Mouse (Mus musculus): ENCODE results near the gene Milr1. TPM values are rescaled to one million over a fixed set of nuclear protein-coding genes. Genes with fewer than 3 reads are reported as not detected.

Gene Milr1
- polyA plus RNA-seq, 1 experiment from 2014 or later, result 0.91 TPM

DNA sequence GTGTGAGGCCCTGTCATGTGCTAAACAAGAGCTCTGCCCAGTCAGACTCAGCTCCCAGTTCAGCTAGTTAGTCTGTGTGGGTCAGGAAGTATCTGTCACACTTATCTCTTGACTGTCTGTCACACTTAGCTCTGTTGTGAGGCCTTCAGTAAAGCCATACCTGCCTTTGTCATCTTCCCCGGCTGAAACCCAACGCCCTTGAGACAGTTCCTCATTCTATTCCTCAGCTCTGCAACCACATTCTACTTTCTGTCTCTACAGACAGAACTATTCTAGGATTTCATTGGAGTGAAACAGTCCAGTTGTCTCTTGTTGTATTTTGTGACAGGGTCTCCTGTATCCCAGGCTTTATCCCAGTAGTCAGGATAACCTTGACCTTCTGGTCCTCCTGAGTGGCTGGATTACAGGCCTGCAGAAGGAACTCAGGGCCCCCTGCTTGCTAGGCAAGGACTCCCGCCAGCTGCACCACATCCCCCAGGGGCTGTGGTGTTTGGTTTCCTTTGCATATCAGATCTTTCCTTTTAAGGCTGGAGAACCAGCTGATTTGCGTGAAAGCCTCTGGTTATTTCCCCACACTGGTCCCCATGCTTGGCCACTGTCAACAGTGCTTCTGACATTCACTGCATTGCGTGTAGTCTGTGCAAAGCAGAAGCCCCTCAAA, 11.2 kb downstream of the Milr1 start:
- peaks cover 21% of the 10 kb centered on the region for H3K36me3 ChIP-seq (replicated peaks)
- H3K27me3 ChIP-seq, result no peaks in the 10 kb centered on the region
- H3K4me1 ChIP-seq, result peaks cover 10% of the 10 kb centered on the region; the same call in 1 of the 2 replicates
- H3K4me3 ChIP-seq (replicated peaks), result no peak overlapping the region
- H3K9ac ChIP-seq, result no peak overlapping the region
- peak overlapping the region; percentile 11; the same call in 1 of the 2 replicates for H3K27ac ChIP-seq
- H3K9me3 ChIP-seq, result no peaks in the 10 kb centered on the region
- H3K4me2 ChIP-seq, result no peak overlapping the region
- ATAC-seq (ENCODE audit: low FRiP score), result no peak
- 68% methylated on average over 5 of the region's 5 CpGs for WGBS

DNA sequence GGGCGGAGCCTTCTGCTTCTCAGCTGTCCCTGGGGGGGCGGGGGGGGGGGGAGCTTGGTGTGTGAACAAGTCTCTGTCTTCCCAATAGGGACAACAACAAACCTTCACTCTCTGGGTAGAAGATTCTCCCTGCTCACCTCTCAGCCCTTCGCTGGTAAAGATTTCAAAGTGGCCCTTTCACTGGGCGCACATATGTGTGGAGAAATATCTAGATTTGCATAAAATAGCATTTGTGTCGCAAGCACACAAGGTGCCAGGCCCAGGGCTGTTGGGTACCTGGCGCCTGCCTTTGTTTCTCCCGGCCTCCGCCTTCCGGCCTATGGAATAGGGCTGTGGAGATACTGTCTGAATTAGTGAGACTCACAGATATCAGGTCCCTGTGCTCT, 11.8 kb downstream of the Milr1 start:
- no peak for ATAC-seq (ENCODE audit: low FRiP score)
- Histone ChIP-seq H3K27me3 (no peaks in the 10 kb centered on the region), H3K36me3 (replicated peaks) (peaks cover 27% of the 10 kb centered on the region), H3K27ac (peak overlapping the region; percentile 11; the same call in 1 of the 2 replicates), H3K4me3 (replicated peaks) (no peak overlapping the region), H3K4me1 (peaks cover 10% of the 10 kb centered on the region; the same call in 1 of the 2 replicates), H3K4me2 (no peak overlapping the region), H3K9ac (no peak overlapping the region), H3K9me3 (no peaks in the 10 kb centered on the region)
- 76% methylated on average over 9 of the region's 9 CpGs for WGBS

GRCm38 (mm10) chr11:106766611-106767162, 15.7 kb downstream of the Milr1 start:
- Histone ChIP-seq H3K4me2 (no peak overlapping the region), H3K36me3 (replicated peaks) (peaks cover 56% of the 10 kb centered on the region), H3K27me3 (no peaks in the 10 kb centered on the region), H3K4me3 (replicated peaks) (no peak overlapping the region), H3K9ac (no peak overlapping the region), H3K4me1 (peaks cover 10% of the 10 kb centered on the region; the same call in 1 of the 2 replicates), H3K9me3 (no peaks in the 10 kb centered on the region), H3K27ac (no peak overlapping the region)
- no peak for ATAC-seq (ENCODE audit: low FRiP score)
- 91% methylated on average over 4 of the region's 4 CpGs for WGBS

- H3K4me3 ChIP-seq (replicated peaks), result no peak overlapping the region
- peaks cover 62% of the 10 kb centered on the region for H3K36me3 ChIP-seq (replicated peaks)
- no peaks in the 10 kb centered on the region for H3K9me3 ChIP-seq
- H3K9ac ChIP-seq, result no peak overlapping the region
- no peak overlapping the region for H3K4me2 ChIP-seq
- H3K27ac ChIP-seq, result no peak overlapping the region
- peaks cover 4% of the 10 kb centered on the region; the same call in 1 of the 2 replicates for H3K4me1 ChIP-seq
- no peaks in the 10 kb centered on the region for H3K27me3 ChIP-seq
- no peak for ATAC-seq (ENCODE audit: low FRiP score)
- WGBS, result 93% methylated on average over 4 of the region's 4 CpGs
These were observed 16.5 kb downstream of the Milr1 start for GRCm38 (mm10) chr11:106767516-106767915.

DNA sequence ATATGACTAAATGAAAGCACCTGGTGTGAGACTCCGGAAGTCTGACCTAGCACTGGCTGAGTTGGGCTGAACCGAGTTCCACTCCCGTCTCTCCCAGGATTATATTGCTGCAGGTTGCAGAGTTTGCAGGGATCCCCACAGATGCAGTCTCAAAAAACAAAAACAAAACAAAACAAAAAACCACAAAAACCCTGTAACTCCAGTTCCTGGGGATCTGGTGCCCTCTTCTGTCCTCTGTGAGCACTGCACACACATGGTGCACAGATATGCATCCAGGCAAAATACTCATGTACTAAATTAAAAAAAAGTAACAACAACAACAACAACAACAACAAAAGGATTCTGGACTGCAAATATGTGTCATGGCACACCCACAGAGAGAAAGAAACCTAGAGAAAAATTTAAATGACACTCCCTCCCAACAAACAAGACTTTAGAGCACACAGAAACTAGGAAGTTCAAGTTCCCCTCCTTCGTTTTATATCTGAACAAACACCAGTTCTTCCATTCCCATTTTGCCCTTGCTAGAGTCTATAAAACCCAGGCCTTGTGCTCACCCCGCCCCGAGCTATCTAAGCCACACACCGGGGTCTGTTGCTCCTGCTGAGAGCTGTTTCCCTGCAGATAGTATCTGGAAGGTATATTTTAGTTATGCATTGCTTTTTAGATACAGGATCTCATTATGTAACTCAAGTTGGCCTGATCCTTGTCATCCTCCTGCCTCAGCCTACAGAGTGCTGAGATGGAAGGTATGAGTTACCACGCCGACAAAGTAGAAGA, 19.4 kb downstream of the Milr1 start:
- peaks cover 85% of the 10 kb centered on the region for H3K36me3 ChIP-seq (replicated peaks)
- no peaks in the 10 kb centered on the region for H3K4me1 ChIP-seq
- H3K27me3 ChIP-seq, result no peaks in the 10 kb centered on the region
- no peak for ATAC-seq (ENCODE audit: low FRiP score)
- no peaks in the 10 kb centered on the region for H3K9me3 ChIP-seq
- WGBS, result 97% methylated on average over 9 of the region's 9 CpGs
- no peak overlapping the region for H3K4me2 ChIP-seq
- no peak overlapping the region for H3K9ac ChIP-seq
- H3K27ac ChIP-seq, result no peak overlapping the region
- no peak overlapping the region for H3K4me3 ChIP-seq (replicated peaks)

DNA sequence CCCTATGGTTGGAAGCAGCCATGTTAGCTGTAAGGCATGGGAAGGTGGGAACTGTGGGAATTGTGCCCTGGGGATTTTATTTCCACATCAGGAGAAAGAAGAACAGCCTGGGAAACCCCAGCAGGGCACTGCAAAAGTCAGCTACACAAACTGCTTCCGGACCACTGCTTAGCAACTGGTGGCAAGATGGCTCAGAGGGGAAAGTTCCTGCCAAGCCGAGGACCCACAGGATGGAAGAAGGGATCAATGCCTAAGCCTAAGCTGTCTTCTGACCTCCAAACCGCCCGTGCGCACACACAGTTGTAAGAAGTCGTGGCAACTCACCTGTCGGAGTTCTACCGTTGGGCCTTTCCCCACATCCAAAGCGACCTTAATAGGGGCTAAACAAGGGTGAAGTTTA, 22.0 kb downstream of the Milr1 start:
- H3K9me3 ChIP-seq, result no peaks in the 10 kb centered on the region
- no peak overlapping the region for H3K4me2 ChIP-seq
- H3K4me1 ChIP-seq, result peaks cover 4% of the 10 kb centered on the region; the same call in 1 of the 2 replicates
- ATAC-seq (ENCODE audit: low FRiP score), result no peak
- WGBS, result 92% methylated on average over 9 of the region's 9 CpGs
- no peak overlapping the region for H3K4me3 ChIP-seq (replicated peaks)
- H3K27ac ChIP-seq, result no peak overlapping the region
- H3K27me3 ChIP-seq, result no peaks in the 10 kb centered on the region
- no peak overlapping the region for H3K9ac ChIP-seq
- H3K36me3 ChIP-seq (replicated peaks), result peaks cover 73% of the 10 kb centered on the region

DNA sequence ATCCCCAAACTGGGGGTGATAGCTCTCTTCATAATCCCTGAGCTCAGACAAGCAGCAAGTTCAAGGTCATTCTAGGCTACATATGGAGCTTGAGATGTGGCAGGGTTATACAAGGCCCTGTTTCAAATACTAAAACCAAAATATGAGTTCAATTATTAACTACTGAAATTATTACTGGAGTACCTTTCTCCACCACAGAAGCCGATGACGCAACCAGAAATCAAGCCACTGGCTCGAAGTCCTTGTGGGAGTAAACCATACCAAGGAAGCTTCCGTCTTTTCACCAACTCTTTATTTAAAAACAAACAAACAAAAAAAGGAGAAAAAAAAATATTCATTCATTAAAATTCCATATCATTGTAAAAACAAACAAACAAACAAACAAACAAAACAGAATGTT, 25.9 kb downstream of the Milr1 start:
- Histone ChIP-seq H3K36me3 (replicated peaks) (peaks cover 60% of the 10 kb centered on the region), H3K27ac (no peak overlapping the region), H3K9ac (no peak overlapping the region), H3K27me3 (no peaks in the 10 kb centered on the region), H3K4me3 (replicated peaks) (no peak overlapping the region), H3K4me1 (peaks cover 12% of the 10 kb centered on the region; the same call in 1 of the 2 replicates), H3K9me3 (no peaks in the 10 kb centered on the region), H3K4me2 (no peak overlapping the region)
- ATAC-seq (ENCODE audit: low FRiP score), result no peak
- 98% methylated on average over 4 of the region's 4 CpGs for WGBS

DNA sequence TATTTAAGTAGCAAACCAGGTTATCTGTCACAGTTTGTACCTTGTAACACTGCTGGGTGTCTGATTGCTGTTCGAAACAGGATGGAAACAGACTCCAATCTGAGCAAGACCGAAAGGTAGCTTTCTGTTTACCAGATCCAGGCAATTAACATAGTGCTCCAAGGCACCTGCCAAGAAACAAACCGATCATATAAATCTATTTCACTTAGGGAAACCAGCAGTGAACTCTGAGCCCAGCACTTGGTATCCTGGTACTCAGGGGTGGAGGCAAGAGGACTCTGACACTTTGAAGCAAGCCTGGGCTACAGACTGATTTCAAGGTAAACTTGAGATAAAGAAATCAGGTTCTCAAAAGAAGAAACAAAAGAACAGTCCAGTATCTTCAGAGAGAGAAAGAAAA, 26.4 kb downstream of the Milr1 start:
- Histone ChIP-seq H3K4me2 (no peak overlapping the region), H3K27me3 (no peaks in the 10 kb centered on the region), H3K9ac (no peak overlapping the region), H3K4me1 (peaks cover 12% of the 10 kb centered on the region; the same call in 1 of the 2 replicates), H3K36me3 (replicated peaks) (peaks cover 60% of the 10 kb centered on the region), H3K27ac (no peak overlapping the region), H3K4me3 (replicated peaks) (no peak overlapping the region), H3K9me3 (no peaks in the 10 kb centered on the region)
- ATAC-seq (ENCODE audit: low FRiP score), result no peak
- 89% methylated on average over 3 of the region's 3 CpGs for whole genome bisulfite sequencing

DNA sequence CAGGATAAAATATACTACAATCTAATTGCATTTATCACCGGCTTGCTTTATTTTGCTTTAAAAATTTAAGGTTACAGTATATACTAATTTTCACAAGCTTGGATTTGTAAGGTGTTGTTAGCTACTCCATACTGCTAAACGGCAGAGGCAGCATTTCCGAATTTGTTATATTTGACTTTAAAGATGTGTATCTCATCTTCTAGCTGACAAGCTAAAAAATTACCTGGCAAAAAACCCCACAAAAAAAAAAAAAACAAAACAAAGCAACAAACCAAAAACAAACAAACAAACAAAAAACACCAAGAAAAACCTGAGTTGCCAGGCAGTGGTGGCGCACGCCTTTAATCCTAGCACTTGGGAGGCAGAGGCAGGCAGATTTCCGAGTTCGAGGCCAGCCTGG, 27.1 kb downstream of the Milr1 start:
- 94% methylated on average over 7 of the region's 7 CpGs for WGBS

DNA sequence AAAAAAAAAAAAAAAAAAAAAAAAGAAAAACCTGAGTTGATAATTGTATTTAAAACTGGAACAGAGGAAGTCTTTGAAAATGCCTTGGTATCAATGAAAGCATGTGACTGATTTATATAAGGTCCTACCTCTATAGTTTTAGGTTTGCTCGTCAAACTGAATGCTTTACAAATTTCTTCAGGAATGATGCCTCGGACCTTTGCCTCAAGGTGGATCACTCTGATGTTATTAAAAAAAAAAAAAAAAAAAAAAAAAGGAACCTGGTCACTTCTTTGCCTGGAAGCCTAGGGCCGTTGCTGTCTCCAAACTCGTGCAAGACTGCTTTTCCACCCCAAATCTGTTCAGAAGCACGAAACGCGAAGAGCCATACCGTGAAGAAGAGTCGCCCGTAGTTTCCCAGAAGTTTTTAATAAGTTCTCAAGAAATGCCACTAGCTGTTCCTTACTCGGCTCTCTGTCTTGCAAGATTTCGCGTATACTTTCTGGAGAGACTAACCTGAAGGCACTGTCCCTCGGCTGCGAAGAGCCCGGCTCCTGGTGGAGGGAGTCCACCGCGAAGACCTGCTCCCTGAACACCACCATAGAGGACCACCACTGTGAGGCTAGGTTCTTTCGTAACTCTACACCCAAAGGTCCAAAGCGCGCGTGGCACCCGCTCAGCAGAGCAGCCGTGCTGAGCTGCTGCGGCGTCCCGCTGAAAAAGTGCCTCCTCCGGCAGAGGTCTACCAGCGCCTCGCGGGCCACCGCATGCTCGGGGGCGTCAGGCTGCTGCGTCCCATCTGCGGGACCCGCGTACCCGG, 27.8 kb downstream of the Milr1 start:
- Histone ChIP-seq H3K4me3 (replicated peaks) (peak overlapping the region; percentile 65), H3K9me3 (no peaks in the 10 kb centered on the region), H3K4me1 (peaks cover 16% of the 10 kb centered on the region), H3K27ac (peak overlapping the region; percentile 92), H3K4me2 (peak overlapping the region; percentile 71), H3K36me3 (replicated peaks) (peaks cover 60% of the 10 kb centered on the region), H3K9ac (peak overlapping the region; percentile 77), H3K27me3 (no peaks in the 10 kb centered on the region)
- WGBS, result 3% methylated on average over 39 of the region's 39 CpGs
- ATAC-seq (ENCODE audit: low FRiP score), result no peak; the same call in 1 of the 2 replicates

More for the DNA sequence above, 27.1 kb downstream of the Milr1 start:
- no peak for ATAC-seq (ENCODE audit: low FRiP score)
- Histone ChIP-seq H3K36me3 (replicated peaks) (peaks cover 60% of the 10 kb centered on the region), H3K4me3 (replicated peaks) (no peak overlapping the region), H3K27me3 (no peaks in the 10 kb centered on the region), H3K27ac (no peak overlapping the region), H3K9ac (no peak overlapping the region), H3K4me2 (peak overlapping the region; percentile 71; the same call in 1 of the 2 replicates), H3K9me3 (no peaks in the 10 kb centered on the region), H3K4me1 (peaks cover 12% of the 10 kb centered on the region; the same call in 1 of the 2 replicates)

- peak; percentile 98 for ATAC-seq (ENCODE audit: low FRiP score)
- peaks cover 60% of the 10 kb centered on the region for H3K36me3 ChIP-seq (replicated peaks)
- no peaks in the 10 kb centered on the region for H3K9me3 ChIP-seq
- peak within 1 kb of the TSS; percentile 77 for H3K9ac ChIP-seq
- H3K27me3 ChIP-seq, result no peaks in the 10 kb centered on the region
- 3% methylated on average over 30 of the region's 30 CpGs for WGBS
- peak within 1 kb of the TSS; percentile 92 for H3K27ac ChIP-seq
- H3K4me3 ChIP-seq (replicated peaks), result peak within 1 kb of the TSS; percentile 65
- peaks cover 18% of the 10 kb centered on the region for H3K4me1 ChIP-seq
- H3K4me2 ChIP-seq, result peak within 1 kb of the TSS; percentile 71
These were observed 28.5 kb downstream of the Milr1 start, which contains the start of gene Polg2 for GRCm38 (mm10) chr11:106779388-106780088. Gene Polg2 (minus strand): TSS chr11:106779537.

Data from forebrain, embryonic 12.5 days (tissue).